Comparison of ENCODE assay signal across 27 mouse cellular contexts in the genomic region with DNA sequence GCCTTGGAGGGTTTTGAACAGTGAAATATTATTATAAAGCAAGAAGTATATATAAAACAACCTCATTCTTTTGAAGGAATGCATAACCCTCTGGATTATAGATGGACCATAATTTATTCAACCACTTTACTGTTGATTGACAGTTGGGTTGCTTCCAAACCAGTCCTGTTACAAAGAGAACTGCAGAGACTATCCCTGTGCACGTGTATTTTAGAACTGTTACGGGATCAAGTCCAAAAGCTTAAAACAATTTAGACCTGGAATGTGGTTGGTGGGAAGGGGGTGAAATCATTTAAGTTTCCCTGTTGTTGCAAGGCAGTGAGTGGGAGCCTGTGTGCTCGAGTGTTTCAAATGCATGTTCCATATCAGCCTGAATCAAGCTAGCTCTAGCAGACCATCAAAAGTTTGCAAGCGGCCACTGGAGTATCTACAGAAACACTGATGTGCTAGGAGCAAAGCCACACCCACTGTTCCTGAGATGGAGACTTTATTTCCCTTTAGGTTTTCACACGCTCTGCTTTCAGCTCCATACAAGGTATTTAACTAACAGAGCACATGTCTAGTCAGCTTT.
DNase-seq lines count a peak whose midpoint lies in the region; ATAC-seq and TF ChIP-seq lines count a peak whose summit lies in the region.
"Had no signal": no experiment of that assay in that cellular context is flagged by ENCODE, and none has a peak within 500 bp of the region (broad histone marks: within the 10 kb centered on the region; RNA-seq: fewer than 3 reads in every experiment).

No protein-coding gene starts in this region.

- ATAC-seq in embryonic facial prominence, embryonic 12.5 days (ENCODE audit: insufficient number of reproducible peaks, insufficient read depth, low FRiP score, low TSS enrichment), result 0 out of 2 replicates have a peak, but pooled peaks have one; percentile 22
- no peak for ATAC-seq in heart, embryonic 15.5 days (replicated peaks; ENCODE audit: insufficient number of reproducible peaks, insufficient read depth, low FRiP score, low read depth)
- no peak for ATAC-seq in heart, embryonic 12.5 days (ENCODE audit: insufficient number of reproducible peaks, low FRiP score)
- ATAC-seq in stomach, embryonic 16.5 days (ENCODE audit: insufficient read depth, low FRiP score), result peak; percentile 46
- no peak for ATAC-seq in stomach, postnatal 0 days (ENCODE audit: low FRiP score, low TSS enrichment)
- ATAC-seq: forebrain, postnatal 0 days; midbrain, embryonic 15.5 days had no signal

- H3K27me3 ChIP-seq in embryonic facial prominence, embryonic 12.5 days, result no peaks in the 10 kb centered on the region
- H3K27me3 ChIP-seq in embryonic facial prominence, embryonic 10.5 days (replicated peaks; ENCODE audit: low read depth, poor library complexity, severe bottlenecking), result no peaks in the 10 kb centered on the region
- no peaks in the 10 kb centered on the region for H3K27me3 ChIP-seq in heart, embryonic 15.5 days
- no peaks in the 10 kb centered on the region for H3K27me3 ChIP-seq in heart, embryonic 12.5 days (replicated peaks)
- no peaks in the 10 kb centered on the region for H3K27me3 ChIP-seq in stomach, embryonic 16.5 days (ENCODE audit: control insufficient read depth, insufficient read depth, low read length)
- H3K27me3 ChIP-seq in stomach, postnatal 0 days (ENCODE audit: control insufficient read depth, insufficient read depth, low read length), result no peaks in the 10 kb centered on the region
- H3K27me3 ChIP-seq: kidney, embryonic 15.5 days; midbrain, embryonic 15.5 days; neural tube, embryonic 15.5 days had no signal

- DNase-seq in embryonic facial prominence, embryonic 10.5 days (ENCODE audit: low spot score), result no peak
- no peak for DNase-seq in stomach, postnatal 0 days (ENCODE audit: low spot score)
- DNase-seq in right cerebral cortex, postnatal 10 days (ENCODE audit: low spot score in 2 of 2), result no peak
- DNase-seq in cerebellum, adult 8-10 months, result no peak
- DNase-seq: adrenal gland, postnatal 14 days; cerebellum, adult 11-12 months; cerebellum, postnatal 10 days; forebrain, postnatal 0 days; kidney, adult 18-20 months; kidney, postnatal 4 days; liver; lung, adult 2 months; lung, postnatal 10 days; retina, postnatal 1 day; right cerebral cortex, postnatal 4 days had no signal

- H3K9me3 ChIP-seq in embryonic facial prominence, embryonic 12.5 days, result no peaks in the 10 kb centered on the region
- H3K9me3 ChIP-seq in embryonic facial prominence, embryonic 10.5 days, result no peaks in the 10 kb centered on the region
- H3K9me3 ChIP-seq in heart, embryonic 15.5 days (replicated peaks), result no peaks in the 10 kb centered on the region
- no peaks in the 10 kb centered on the region for H3K9me3 ChIP-seq in heart, embryonic 12.5 days (replicated peaks)
- H3K9me3 ChIP-seq in stomach, embryonic 16.5 days (replicated peaks; ENCODE audit: control insufficient read depth, low read length), result no peaks in the 10 kb centered on the region
- H3K9me3 ChIP-seq in stomach, postnatal 0 days (ENCODE audit: control insufficient read depth, low read length), result no peaks in the 10 kb centered on the region
- H3K9me3 ChIP-seq: G1E; kidney, embryonic 15.5 days; midbrain, embryonic 15.5 days; neural tube, embryonic 15.5 days had no signal

- H3K4me1 ChIP-seq in embryonic facial prominence, embryonic 12.5 days, result no peaks in the 10 kb centered on the region
- H3K4me1 ChIP-seq in embryonic facial prominence, embryonic 10.5 days, result no peaks in the 10 kb centered on the region
- H3K4me1 ChIP-seq in heart, embryonic 15.5 days (replicated peaks), result peaks cover 4% of the 10 kb centered on the region; the same call in 1 of the 2 replicates
- H3K4me1 ChIP-seq in heart, embryonic 12.5 days (replicated peaks), result no peaks in the 10 kb centered on the region
- peaks cover 5% of the 10 kb centered on the region; the same call in 1 of the 2 replicates for H3K4me1 ChIP-seq in stomach, embryonic 16.5 days (ENCODE audit: control insufficient read depth, insufficient read depth, low read length)
- no peaks in the 10 kb centered on the region for H3K4me1 ChIP-seq in stomach, postnatal 0 days (replicated peaks; ENCODE audit: control insufficient read depth, insufficient read depth)
- H3K4me1 ChIP-seq: kidney, embryonic 15.5 days; midbrain, embryonic 15.5 days; neural tube, embryonic 15.5 days had no signal

- H3K27ac ChIP-seq in embryonic facial prominence, embryonic 12.5 days, result no peak overlapping the region
- no peak overlapping the region for H3K27ac ChIP-seq in embryonic facial prominence, embryonic 10.5 days (replicated peaks)
- H3K27ac ChIP-seq in heart, embryonic 15.5 days, result no peak overlapping the region
- H3K27ac ChIP-seq in heart, embryonic 12.5 days (ENCODE audit: poor library complexity, severe bottlenecking), result no peak overlapping the region
- no peak overlapping the region for H3K27ac ChIP-seq in stomach, embryonic 16.5 days (ENCODE audit: low read length)
- no peak overlapping the region for H3K27ac ChIP-seq in stomach, postnatal 0 days (replicated peaks)
- H3K27ac ChIP-seq: hindbrain, embryonic 14.5 days; kidney, embryonic 15.5 days; liver, embryonic 14.5 days; macrophage; midbrain, embryonic 15.5 days; neural tube, embryonic 15.5 days had no signal

- TF ChIP-seq EP300 in stomach, postnatal 0 days (optimal IDR thresholded peaks at IDR 0.05), result no peak

- no peak overlapping the region for H3K4me2 ChIP-seq in embryonic facial prominence, embryonic 12.5 days (replicated peaks)
- H3K4me2 ChIP-seq in heart, embryonic 15.5 days, result 0 out of 2 replicates have a peak overlapping the region, but pooled peaks have one; percentile 2
- H3K4me2 ChIP-seq in heart, embryonic 12.5 days, result no peak overlapping the region
- no peak overlapping the region for H3K4me2 ChIP-seq in stomach, embryonic 16.5 days (ENCODE audit: low read depth, low read length)
- H3K4me2 ChIP-seq in stomach, postnatal 0 days (replicated peaks; ENCODE audit: low read depth), result no peak overlapping the region
- H3K4me2 ChIP-seq: hindbrain, embryonic 14.5 days; kidney, embryonic 15.5 days; midbrain, embryonic 15.5 days; neural tube, embryonic 15.5 days had no signal

- no peak for TF ChIP-seq CTCF in stomach, postnatal 0 days (IDR thresholded peaks at IDR 0.05; ENCODE audit: low read depth)

- H3K36me3 ChIP-seq in embryonic facial prominence, embryonic 12.5 days, result no peaks in the 10 kb centered on the region
- no peaks in the 10 kb centered on the region for H3K36me3 ChIP-seq in embryonic facial prominence, embryonic 10.5 days (replicated peaks)
- H3K36me3 ChIP-seq in heart, embryonic 15.5 days, result no peaks in the 10 kb centered on the region
- no peaks in the 10 kb centered on the region for H3K36me3 ChIP-seq in heart, embryonic 12.5 days
- no peaks in the 10 kb centered on the region for H3K36me3 ChIP-seq in stomach, embryonic 16.5 days (ENCODE audit: control insufficient read depth, insufficient read depth, low read length)
- no peaks in the 10 kb centered on the region for H3K36me3 ChIP-seq in stomach, postnatal 0 days (ENCODE audit: control insufficient read depth, insufficient read depth, low read length)
- H3K36me3 ChIP-seq: G1E; kidney, embryonic 15.5 days; midbrain, embryonic 15.5 days; neural tube, embryonic 15.5 days had no signal

- no peak overlapping the region for H3K9ac ChIP-seq in embryonic facial prominence, embryonic 12.5 days
- no peak overlapping the region for H3K9ac ChIP-seq in heart, embryonic 15.5 days
- no peak overlapping the region for H3K9ac ChIP-seq in heart, embryonic 12.5 days
- no peak overlapping the region for H3K9ac ChIP-seq in stomach, embryonic 16.5 days (ENCODE audit: low read length)
- H3K9ac ChIP-seq in stomach, postnatal 0 days (ENCODE audit: low read length), result no peak overlapping the region
- H3K9ac ChIP-seq: forebrain, postnatal 0 days; hindbrain, embryonic 14.5 days; kidney, embryonic 15.5 days; liver, embryonic 14.5 days; midbrain, embryonic 15.5 days; neural tube, embryonic 15.5 days had no signal

- no peak overlapping the region for H3K4me3 ChIP-seq in embryonic facial prominence, embryonic 12.5 days
- H3K4me3 ChIP-seq in embryonic facial prominence, embryonic 10.5 days, result no peak overlapping the region
- no peak overlapping the region for H3K4me3 ChIP-seq in heart, embryonic 15.5 days
- no peak overlapping the region for H3K4me3 ChIP-seq in heart, embryonic 12.5 days
- no peak overlapping the region for H3K4me3 ChIP-seq in stomach, embryonic 16.5 days (replicated peaks; ENCODE audit: low read length)
- H3K4me3 ChIP-seq in stomach, postnatal 0 days (ENCODE audit: low read depth, low read length), result no peak overlapping the region
- H3K4me3 ChIP-seq: erythroblast, embryonic 14.5 days; kidney, embryonic 15.5 days; midbrain, embryonic 15.5 days; neural tube, embryonic 15.5 days had no signal

- WGBS in embryonic facial prominence, embryonic 12.5 days, result 53% methylated on average over 5 of the region's 5 CpGs
- WGBS in embryonic facial prominence, embryonic 10.5 days, result 83% methylated on average over 5 of the region's 5 CpGs
- 48% methylated on average over 5 of the region's 5 CpGs for WGBS in heart, embryonic 15.5 days
- WGBS in heart, embryonic 12.5 days, result 66% methylated on average over 5 of the region's 5 CpGs
- 37% methylated on average over 5 of the region's 5 CpGs for WGBS in stomach, embryonic 16.5 days
- WGBS in stomach, postnatal 0 days, result 38% methylated on average over 5 of the region's 5 CpGs

Comparison
In these comparisons a context has a peak if more than half of its experiments do, and no peak if none do; other contexts are left out.
1. ATAC-seq: peak in embryonic facial prominence, embryonic 12.5 days (single experiment) and stomach, embryonic 16.5 days (single experiment); none in heart, embryonic 15.5 days (single experiment), heart, embryonic 12.5 days (single experiment) and stomach, postnatal 0 days (single experiment).